Mouse (Mus musculus): ENCODE measurements around the gene Arid1b. TPM values are rescaled to one million over a fixed set of nuclear protein-coding genes. Genes with fewer than 3 reads are reported as not detected.

Gene Arid1b
- polyA plus RNA-seq, 1 experiment from 2014 or later: 22.6 TPM

- Histone ChIP-seq H3K27me3 (ENCODE audit: control insufficient read depth, insufficient read depth, low read length) (no peaks in the 10 kb centered on the region), H3K4me2 (replicated peaks; ENCODE audit: low read depth, low read length) (no peak overlapping the region), H3K4me1 (ENCODE audit: control insufficient read depth, insufficient read depth, low read length) (no peaks in the 10 kb centered on the region), H3K27ac (ENCODE audit: low read length) (no peak overlapping the region), H3K9ac (replicated peaks; ENCODE audit: low read depth, low read length) (no peak overlapping the region), H3K36me3 (ENCODE audit: control insufficient read depth, insufficient read depth, low read length) (no peaks in the 10 kb centered on the region), H3K9me3 (ENCODE audit: control insufficient read depth, low read depth, low read length) (no peaks in the 10 kb centered on the region), H3K4me3 (ENCODE audit: low read depth, low read length) (no peak overlapping the region)
- no peak for ATAC-seq (ENCODE audit: insufficient number of reproducible peaks, insufficient read depth, low FRiP score, low read depth)
- WGBS: 85% methylated on average over 10 of the region's 10 CpGs
Observed at GRCm38 (mm10) chr17:4964192-4964877, 29.8 kb upstream of the Arid1b start.

- Histone ChIP-seq H3K9me3 (ENCODE audit: control insufficient read depth, low read depth, low read length) (no peaks in the 10 kb centered on the region), H3K4me1 (ENCODE audit: control insufficient read depth, insufficient read depth, low read length) (no peaks in the 10 kb centered on the region), H3K36me3 (ENCODE audit: control insufficient read depth, insufficient read depth, low read length) (no peaks in the 10 kb centered on the region), H3K27me3 (ENCODE audit: control insufficient read depth, insufficient read depth, low read length) (no peaks in the 10 kb centered on the region), H3K27ac (ENCODE audit: low read length) (no peak overlapping the region), H3K4me3 (ENCODE audit: low read depth, low read length) (no peak overlapping the region), H3K9ac (replicated peaks; ENCODE audit: low read depth, low read length) (no peak overlapping the region), H3K4me2 (replicated peaks; ENCODE audit: low read depth, low read length) (no peak overlapping the region)
- no peak for ATAC-seq (ENCODE audit: insufficient number of reproducible peaks, insufficient read depth, low FRiP score, low read depth)
- 58% methylated on average over 4 of the region's 4 CpGs for WGBS
Observed at GRCm38 (mm10) chr17:4967201-4967600, 26.9 kb upstream of the Arid1b start.

GRCm38 (mm10) chr17:4968035-4968434 lies 26.1 kb upstream of the Arid1b start:
- WGBS: 94% methylated on average over 3 of the region's 3 CpGs
- no peak overlapping the region for H3K9ac ChIP-seq (replicated peaks; ENCODE audit: low read depth, low read length)
- H3K4me3 ChIP-seq (ENCODE audit: low read depth, low read length): no peak overlapping the region
- H3K27me3 ChIP-seq (ENCODE audit: control insufficient read depth, insufficient read depth, low read length): no peaks in the 10 kb centered on the region
- H3K4me1 ChIP-seq (ENCODE audit: control insufficient read depth, insufficient read depth, low read length): no peaks in the 10 kb centered on the region
- no peaks in the 10 kb centered on the region for H3K36me3 ChIP-seq (ENCODE audit: control insufficient read depth, insufficient read depth, low read length)
- no peak overlapping the region for H3K27ac ChIP-seq (ENCODE audit: low read length)
- no peak for ATAC-seq (ENCODE audit: insufficient number of reproducible peaks, insufficient read depth, low FRiP score, low read depth)
- no peak overlapping the region for H3K4me2 ChIP-seq (replicated peaks; ENCODE audit: low read depth, low read length)
- no peaks in the 10 kb centered on the region for H3K9me3 ChIP-seq (ENCODE audit: control insufficient read depth, low read depth, low read length)

GRCm38 (mm10) chr17:4968878-4969277 lies 25.3 kb upstream of the Arid1b start:
- no peak overlapping the region for H3K9ac ChIP-seq (replicated peaks; ENCODE audit: low read depth, low read length)
- H3K4me3 ChIP-seq (ENCODE audit: low read depth, low read length): no peak overlapping the region
- H3K27me3 ChIP-seq (ENCODE audit: control insufficient read depth, insufficient read depth, low read length): no peaks in the 10 kb centered on the region
- ATAC-seq (ENCODE audit: insufficient number of reproducible peaks, insufficient read depth, low FRiP score, low read depth): no peak
- WGBS: 91% methylated on average over 5 of the region's 5 CpGs
- H3K4me2 ChIP-seq (replicated peaks; ENCODE audit: low read depth, low read length): no peak overlapping the region
- no peaks in the 10 kb centered on the region for H3K4me1 ChIP-seq (ENCODE audit: control insufficient read depth, insufficient read depth, low read length)
- H3K36me3 ChIP-seq (ENCODE audit: control insufficient read depth, insufficient read depth, low read length): no peaks in the 10 kb centered on the region
- H3K9me3 ChIP-seq (ENCODE audit: control insufficient read depth, low read depth, low read length): no peaks in the 10 kb centered on the region
- no peak overlapping the region for H3K27ac ChIP-seq (ENCODE audit: low read length)

- H3K9ac ChIP-seq (replicated peaks; ENCODE audit: low read depth, low read length): no peak overlapping the region
- no peak overlapping the region for H3K27ac ChIP-seq (ENCODE audit: low read length)
- no peaks in the 10 kb centered on the region for H3K27me3 ChIP-seq (ENCODE audit: control insufficient read depth, insufficient read depth, low read length)
- no peaks in the 10 kb centered on the region for H3K4me1 ChIP-seq (ENCODE audit: control insufficient read depth, insufficient read depth, low read length)
- no peak for ATAC-seq (ENCODE audit: insufficient number of reproducible peaks, insufficient read depth, low FRiP score, low read depth)
- H3K4me3 ChIP-seq (ENCODE audit: low read depth, low read length): no peak overlapping the region
- H3K36me3 ChIP-seq (ENCODE audit: control insufficient read depth, insufficient read depth, low read length): no peaks in the 10 kb centered on the region
- H3K4me2 ChIP-seq (replicated peaks; ENCODE audit: low read depth, low read length): no peak overlapping the region
- H3K9me3 ChIP-seq (ENCODE audit: control insufficient read depth, low read depth, low read length): no peaks in the 10 kb centered on the region
- WGBS: 46% methylated on average over 6 of the region's 6 CpGs
Observed at GRCm38 (mm10) chr17:4972261-4972660, 21.9 kb upstream of the Arid1b start.

- no peak overlapping the region for H3K4me3 ChIP-seq (ENCODE audit: low read depth, low read length)
- no peak overlapping the region for H3K9ac ChIP-seq (replicated peaks; ENCODE audit: low read depth, low read length)
- H3K36me3 ChIP-seq (ENCODE audit: control insufficient read depth, insufficient read depth, low read length): no peaks in the 10 kb centered on the region
- H3K4me1 ChIP-seq (ENCODE audit: control insufficient read depth, insufficient read depth, low read length): no peaks in the 10 kb centered on the region
- 79% methylated on average over 11 of the region's 11 CpGs for WGBS
- ATAC-seq (ENCODE audit: insufficient number of reproducible peaks, insufficient read depth, low FRiP score, low read depth): 0 out of 2 replicates have a peak, but pooled peaks have one; percentile 28
- H3K27ac ChIP-seq (ENCODE audit: low read length): no peak overlapping the region
- no peaks in the 10 kb centered on the region for H3K27me3 ChIP-seq (ENCODE audit: control insufficient read depth, insufficient read depth, low read length)
- H3K4me2 ChIP-seq (replicated peaks; ENCODE audit: low read depth, low read length): no peak overlapping the region
- H3K9me3 ChIP-seq (ENCODE audit: control insufficient read depth, low read depth, low read length): no peaks in the 10 kb centered on the region
Observed at GRCm38 (mm10) chr17:4974736-4975135, 19.4 kb upstream of the Arid1b start.

- no peaks in the 10 kb centered on the region for H3K9me3 ChIP-seq (ENCODE audit: control insufficient read depth, low read depth, low read length)
- H3K4me2 ChIP-seq (replicated peaks; ENCODE audit: low read depth, low read length): no peak overlapping the region
- no peaks in the 10 kb centered on the region for H3K36me3 ChIP-seq (ENCODE audit: control insufficient read depth, insufficient read depth, low read length)
- no peak overlapping the region for H3K9ac ChIP-seq (replicated peaks; ENCODE audit: low read depth, low read length)
- no peak overlapping the region for H3K4me3 ChIP-seq (ENCODE audit: low read depth, low read length)
- WGBS: 85% methylated on average over 7 of the region's 7 CpGs
- H3K4me1 ChIP-seq (ENCODE audit: control insufficient read depth, insufficient read depth, low read length): no peaks in the 10 kb centered on the region
- ATAC-seq (ENCODE audit: insufficient number of reproducible peaks, insufficient read depth, low FRiP score, low read depth): no peak
- no peaks in the 10 kb centered on the region for H3K27me3 ChIP-seq (ENCODE audit: control insufficient read depth, insufficient read depth, low read length)
- H3K27ac ChIP-seq (ENCODE audit: low read length): no peak overlapping the region
Observed at GRCm38 (mm10) chr17:4980151-4980550, 14.0 kb upstream of the Arid1b start.

GRCm38 (mm10) chr17:4982819-4983218 lies 11.3 kb upstream of the Arid1b start:
- H3K4me2 ChIP-seq (replicated peaks; ENCODE audit: low read depth, low read length): no peak overlapping the region
- 84% methylated on average over 5 of the region's 5 CpGs for WGBS
- H3K4me3 ChIP-seq (ENCODE audit: low read depth, low read length): no peak overlapping the region
- H3K9me3 ChIP-seq (ENCODE audit: control insufficient read depth, low read depth, low read length): no peaks in the 10 kb centered on the region
- H3K27me3 ChIP-seq (ENCODE audit: control insufficient read depth, insufficient read depth, low read length): no peaks in the 10 kb centered on the region
- H3K4me1 ChIP-seq (ENCODE audit: control insufficient read depth, insufficient read depth, low read length): no peaks in the 10 kb centered on the region
- no peak overlapping the region for H3K27ac ChIP-seq (ENCODE audit: low read length)
- no peak for ATAC-seq (ENCODE audit: insufficient number of reproducible peaks, insufficient read depth, low FRiP score, low read depth)
- H3K9ac ChIP-seq (replicated peaks; ENCODE audit: low read depth, low read length): no peak overlapping the region
- no peaks in the 10 kb centered on the region for H3K36me3 ChIP-seq (ENCODE audit: control insufficient read depth, insufficient read depth, low read length)

- no peak overlapping the region for H3K9ac ChIP-seq (replicated peaks; ENCODE audit: low read depth, low read length)
- H3K9me3 ChIP-seq (ENCODE audit: control insufficient read depth, low read depth, low read length): no peaks in the 10 kb centered on the region
- H3K4me1 ChIP-seq (ENCODE audit: control insufficient read depth, insufficient read depth, low read length): no peaks in the 10 kb centered on the region
- no peaks in the 10 kb centered on the region for H3K36me3 ChIP-seq (ENCODE audit: control insufficient read depth, insufficient read depth, low read length)
- H3K27ac ChIP-seq (ENCODE audit: low read length): no peak overlapping the region
- no peak overlapping the region for H3K4me2 ChIP-seq (replicated peaks; ENCODE audit: low read depth, low read length)
- H3K4me3 ChIP-seq (ENCODE audit: low read depth, low read length): no peak overlapping the region
- WGBS: 78% methylated on average over 7 of the region's 7 CpGs
- H3K27me3 ChIP-seq (ENCODE audit: control insufficient read depth, insufficient read depth, low read length): no peaks in the 10 kb centered on the region
- no peak for ATAC-seq (ENCODE audit: insufficient number of reproducible peaks, insufficient read depth, low FRiP score, low read depth)
Observed at GRCm38 (mm10) chr17:4984691-4985090, 9.4 kb upstream of the Arid1b start.

All from stomach, embryonic 14.5 days (tissue).